Mouse (Mus musculus) lung, adult 2 months (tissue): ENCODE measurements around the gene Abca14.

Experiments
- CTCF ChIP-seq: fragments of 200-500 bp; IDR thresholded peaks from 2 replicates; pipeline ENCODE4 v1.5.1; 2011; ENCODE audit warnings: mild to moderate bottlenecking, low read length, control low read depth; ENCODE audit not compliant: insufficient read depth
- POLR2A ChIP-seq: fragments of 200-500 bp; IDR thresholded peaks from 2 replicates; pipeline ENCODE4 v1.6.1; 2011; ENCODE audit warnings: low read depth, mild to moderate bottlenecking, control low read depth, low read length, borderline replicate concordance; ENCODE audit errors: extremely low read depth

DNA sequence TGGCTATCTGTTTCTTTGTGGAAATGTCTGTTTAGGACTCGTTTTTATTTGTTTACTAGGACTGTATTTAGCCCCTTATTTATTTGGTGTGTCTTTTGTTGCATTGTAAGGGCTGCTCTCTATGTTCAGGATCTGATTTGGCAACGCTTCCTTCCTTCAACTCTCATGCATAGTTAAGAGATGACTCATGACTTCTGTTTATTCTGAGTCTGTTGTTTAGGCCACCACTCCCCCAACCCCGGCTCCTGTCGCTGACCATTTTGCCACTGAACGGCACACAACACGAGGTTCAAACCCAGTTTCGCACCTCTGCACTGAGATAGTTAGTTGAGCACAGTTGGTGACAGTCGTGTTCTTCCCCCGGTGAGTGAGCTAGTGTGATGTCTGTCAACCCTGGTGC is 2.2 kb downstream of the Abca14 start:
- TF ChIP-seq CTCF (no peak), POLR2A (no peak)
